17 mouse cellular contexts compared by ENCODE assay signal in genomic region chr11:108249487-108249886, GRCm38 (mm10).
DNase-seq lines count a peak whose midpoint lies in the region; ATAC-seq and TF ChIP-seq lines count a peak whose summit lies in the region.
"Had no signal": no experiment of that assay in that cellular context is flagged by ENCODE, and none has a peak within 500 bp of the region (broad histone marks: within the 10 kb centered on the region; RNA-seq: fewer than 3 reads in every experiment).

No protein-coding gene starts in this region.

- no peaks in the 10 kb centered on the region for H3K36me3 ChIP-seq in lung, postnatal 0 days (ENCODE audit: insufficient read depth, low read length)
- peaks cover 0 to 64% of the 10 kb centered on the region in 2 experiments; a peak in 2 of 4 replicates for H3K36me3 ChIP-seq in MEL (ENCODE audit: control insufficient read depth in 1 of 2, insufficient read depth in 2 of 2, low read length in 2 of 2)
- H3K36me3 ChIP-seq in intestine, embryonic 16.5 days (ENCODE audit: control insufficient read depth, insufficient read depth, low read length): no peaks in the 10 kb centered on the region
- H3K36me3 ChIP-seq: embryonic facial prominence, embryonic 10.5 days; limb, embryonic 15.5 days; midbrain, embryonic 10.5 days had no signal

- H3K4me1 ChIP-seq in lung, postnatal 0 days (ENCODE audit: insufficient read depth, low read depth, low read length): 0 out of 2 replicates have a peak, but pooled peaks cover 2% of the 10 kb centered on the region
- peaks cover 2% of the 10 kb centered on the region; the same call in 1 of the 2 replicates for H3K4me1 ChIP-seq in lung, adult 2 months (ENCODE audit: control insufficient read depth, insufficient read depth, low read length)
- peaks cover 54 to 67% of the 10 kb centered on the region in 2 experiments for H3K4me1 ChIP-seq in MEL (ENCODE audit: control insufficient read depth in 1 of 2, insufficient read depth in 2 of 2, low read length in 2 of 2)
- H3K4me1 ChIP-seq in intestine, embryonic 16.5 days (ENCODE audit: control insufficient read depth, insufficient read depth, low read length): peaks cover 20% of the 10 kb centered on the region
- H3K4me1 ChIP-seq: midbrain, embryonic 10.5 days had no signal

- H3K9me3 ChIP-seq in lung, postnatal 0 days (ENCODE audit: low read length): no peaks in the 10 kb centered on the region
- no peaks in the 10 kb centered on the region for H3K9me3 ChIP-seq in MEL (replicated peaks; ENCODE audit: insufficient read depth, low read length)
- no peaks in the 10 kb centered on the region for H3K9me3 ChIP-seq in intestine, embryonic 16.5 days (ENCODE audit: control insufficient read depth, low read length)
- H3K9me3 ChIP-seq: embryonic facial prominence, embryonic 10.5 days; limb, embryonic 15.5 days; midbrain, embryonic 10.5 days had no signal

- no peak for TF ChIP-seq CTCF in lung, postnatal 0 days (IDR thresholded peaks at IDR 0.05)
- TF ChIP-seq CTCF in lung, adult 2 months (IDR thresholded peaks at IDR 0.05; ENCODE audit: insufficient read depth, low read length): no peak
- TF ChIP-seq CTCF in MEL (IDR thresholded peaks at IDR 0.05 in 2 of 3, conservative IDR thresholded peaks at IDR 0.05 in 1 of 3; ENCODE audit: control insufficient read depth in 1 of 3, insufficient read depth in 1 of 3, low read depth in 2 of 3, low read length in 3 of 3, poor library complexity in 1 of 3, severe bottlenecking in 1 of 3): no peak

- no peaks in the 10 kb centered on the region for H3K27me3 ChIP-seq in lung, postnatal 0 days (replicated peaks; ENCODE audit: insufficient read depth, low read length)
- no peaks in the 10 kb centered on the region for H3K27me3 ChIP-seq in MEL (ENCODE audit: control insufficient read depth in 1 of 2, insufficient read depth in 2 of 2, low read length in 2 of 2)
- no peaks in the 10 kb centered on the region for H3K27me3 ChIP-seq in intestine, embryonic 16.5 days (replicated peaks; ENCODE audit: control insufficient read depth, insufficient read depth, low read length)
- H3K27me3 ChIP-seq: limb, embryonic 15.5 days had no signal

- no peak overlapping the region for H3K9ac ChIP-seq in lung, postnatal 0 days (replicated peaks; ENCODE audit: low read depth)
- peak overlapping the region; percentile 30 for H3K9ac ChIP-seq in MEL (ENCODE audit: control insufficient read depth, low read depth, low read length, poor library complexity, severe bottlenecking)
- H3K9ac ChIP-seq in intestine, embryonic 16.5 days (ENCODE audit: low read depth, low read length): no peak overlapping the region
- H3K9ac ChIP-seq: forebrain, postnatal 0 days; limb, embryonic 15.5 days; liver, postnatal 0 days had no signal

- no peak for ATAC-seq in lung, postnatal 0 days
- ATAC-seq in intestine, embryonic 16.5 days: no peak
- ATAC-seq: forebrain, postnatal 0 days; liver, postnatal 0 days had no signal

- H3K4me2 ChIP-seq in lung, postnatal 0 days (replicated peaks; ENCODE audit: low read depth, low read length): no peak overlapping the region
- no peak overlapping the region for H3K4me2 ChIP-seq in intestine, embryonic 16.5 days (ENCODE audit: low read depth, low read length)
- H3K4me2 ChIP-seq: heart, embryonic 11.5 days; limb, embryonic 15.5 days had no signal

- no peak for DNase-seq in lung, postnatal 0 days (ENCODE audit: low spot score)
- DNase-seq in lung, adult 2 months: no peak
- DNase-seq in MEL (ENCODE audit: low read depth, low spot score): peak; percentile 86
- DNase-seq in induced T-regulatory cell, adult 2 months (ENCODE audit: low read depth): peak; percentile 71
- DNase-seq in Muller cell, postnatal 12 days (ENCODE audit: inconsistent ontology term): no peak
- DNase-seq in adrenal gland, postnatal 10 days: no peak
- DNase-seq: adrenal gland, adult 8-10 months; cerebellum, adult 9-11 months; forebrain, postnatal 0 days; heart, postnatal 4 days; liver, postnatal 0 days had no signal

- 66% methylated on average over 5 of the region's 5 CpGs for WGBS in lung, postnatal 0 days
- 57% methylated on average over 5 of the region's 5 CpGs for WGBS in lung, adult 2 months
- WGBS in intestine, embryonic 16.5 days: 59% methylated on average over 5 of the region's 5 CpGs

- no peak for TF ChIP-seq RAD21 in MEL (IDR thresholded peaks at IDR 0.05; ENCODE audit: low read depth, low read length)

- TF ChIP-seq EP300 in lung, postnatal 0 days (IDR thresholded peaks at IDR 0.05): no peak
- TF ChIP-seq EP300 in MEL (IDR thresholded peaks at IDR 0.05; ENCODE audit: low read depth in 1 of 2, low read length in 2 of 2): peak; percentile 63 to 82

- H3K27ac ChIP-seq in lung, postnatal 0 days (ENCODE audit: low read length): 0 out of 2 replicates have a peak overlapping the region, but pooled peaks have one; percentile 14
- H3K27ac ChIP-seq in MEL (ENCODE audit: control insufficient read depth, low read depth, low read length): peak overlapping the region; percentile 94
- H3K27ac ChIP-seq in intestine, embryonic 16.5 days (ENCODE audit: low read length): no peak overlapping the region
- H3K27ac ChIP-seq: embryonic facial prominence, embryonic 10.5 days; limb, embryonic 15.5 days; midbrain, embryonic 10.5 days had no signal

- no peak overlapping the region for H3K4me3 ChIP-seq in lung, postnatal 0 days (ENCODE audit: low read depth, low read length)
- H3K4me3 ChIP-seq in lung, adult 2 months (replicated peaks; ENCODE audit: extremely low read depth, low read depth, low read length): no peak overlapping the region
- peak overlapping the region in 1 of 2 experiments; percentile 1; a peak in 1 of 4 replicates for H3K4me3 ChIP-seq in MEL (ENCODE audit: control insufficient read depth in 1 of 2, insufficient read depth in 1 of 2, low read depth in 2 of 2, low read length in 2 of 2)
- H3K4me3 ChIP-seq in intestine, embryonic 16.5 days (ENCODE audit: low read length): no peak overlapping the region
- H3K4me3 ChIP-seq: embryonic facial prominence, embryonic 10.5 days; erythroblast, embryonic 14.5 days; limb, embryonic 15.5 days; midbrain, embryonic 10.5 days had no signal

- no peak for TF ChIP-seq POLR2A in lung, adult 2 months (IDR thresholded peaks at IDR 0.05; ENCODE audit: borderline replicate concordance, extremely low read depth, low read depth, low read length)
- TF ChIP-seq POLR2A in MEL (IDR thresholded peaks at IDR 0.05; ENCODE audit: control insufficient read depth in 1 of 2, insufficient read depth in 1 of 2, low read depth in 1 of 2, low read length in 2 of 2, poor library complexity in 1 of 2): peak in 1 of 2 experiments; percentile 42; a peak in 1 of 4 replicates

- peaks cover 2% of the 10 kb centered on the region for H3K79me2 ChIP-seq in MEL (ENCODE audit: control insufficient read depth, insufficient read depth, low read length, poor library complexity)

TF ChIP-seq in MEL, 35 proteins besides CTCF, POLR2A, EP300 and RAD21 (continues in another document):
- TF ChIP-seq ETS1 (IDR thresholded peaks at IDR 0.05; ENCODE audit: low read depth, low read length) (peak; percentile 96), MEF2A (IDR thresholded peaks at IDR 0.05; ENCODE audit: extremely low read depth, insufficient replicate concordance, low read depth, low read length, poor library complexity, severe bottlenecking) (peak; percentile 9; the same call in 1 of the 2 replicates), MYB (IDR thresholded peaks at IDR 0.05; ENCODE audit: low read depth, low read length) (no peak), MAZ (IDR thresholded peaks at IDR 0.05; ENCODE audit: low read depth, low read length) (peak; percentile 72; the same call in 1 of the 2 replicates), KAT2A (conservative IDR thresholded peaks at IDR 0.05; ENCODE audit: low read depth, low read length) (no peak), SIN3A (IDR thresholded peaks at IDR 0.05; ENCODE audit: low read length) (peak; percentile 90), ZNF384 (IDR thresholded peaks at IDR 0.05; ENCODE audit: low read depth, low read length) (no peak), USF1 (IDR thresholded peaks at IDR 0.05; ENCODE audit: low read depth, low read length) (no peak), RCOR1 (IDR thresholded peaks at IDR 0.05; ENCODE audit: low read depth, low read length) (no peak), MAX (IDR thresholded peaks at IDR 0.05; ENCODE audit: low read length) (peak; percentile 80), BHLHE40 (IDR thresholded peaks at IDR 0.05; ENCODE audit: borderline replicate concordance, low read depth, low read length) (no peak; the same call in 1 of the 2 replicates), SMC3 (IDR thresholded peaks at IDR 0.05; ENCODE audit: low read depth, low read length) (no peak), GABPA (IDR thresholded peaks at IDR 0.05; ENCODE audit: low read depth, low read length) (no peak), ELF1 (IDR thresholded peaks at IDR 0.05; ENCODE audit: low read depth, low read length) (0 out of 2 replicates have a peak, but pooled peaks have one; percentile 60), E2F4 (IDR thresholded peaks at IDR 0.05; ENCODE audit: borderline replicate concordance, low read depth, low read length) (no peak), POLR2AphosphoS2 (IDR thresholded peaks at IDR 0.05; ENCODE audit: low read length) (no peak), NELFE (IDR thresholded peaks at IDR 0.05; ENCODE audit: low read depth, low read length) (peak; percentile 38; the same call in 1 of the 2 replicates), ZMIZ1 (IDR thresholded peaks at IDR 0.05; ENCODE audit: low read depth, low read length) (no peak), HCFC1 (IDR thresholded peaks at IDR 0.05; ENCODE audit: low read depth, low read length) (peak; percentile 63), CHD1 (IDR thresholded peaks at IDR 0.05; ENCODE audit: low read depth, low read length) (no peak), USF2 (IDR thresholded peaks at IDR 0.05; ENCODE audit: borderline replicate concordance in 1 of 2, insufficient read depth in 1 of 2, low read depth in 1 of 2, low read length in 2 of 2) (no peak), TCF12 (IDR thresholded peaks at IDR 0.05; ENCODE audit: low read depth, low read length) (peak; percentile 81), GATA1 (IDR thresholded peaks at IDR 0.05; ENCODE audit: low read depth, low read length) (peak; percentile 79), MXI1 (IDR thresholded peaks at IDR 0.05; ENCODE audit: low read depth, low read length) (peak; percentile 76), JUND (IDR thresholded peaks at IDR 0.05; ENCODE audit: low read depth, low read length) (no peak), MAFK (IDR thresholded peaks at IDR 0.05; ENCODE audit: borderline replicate concordance, low read depth, low read length) (no peak), ZC3H11A (IDR thresholded peaks at IDR 0.05; ENCODE audit: low read depth, low read length) (no peak), MYC (IDR thresholded peaks at IDR 0.05; ENCODE audit: low read depth, low read length) (peak; percentile 88), POLR2AphosphoS5 (IDR thresholded peaks at IDR 0.05; ENCODE audit: borderline replicate concordance, low read depth, low read length) (no peak), ZKSCAN1 (IDR thresholded peaks at IDR 0.05; ENCODE audit: low read depth, low read length) (no peak)

Comparison
In these comparisons a context has a peak if more than half of its experiments do, and no peak if none do; other contexts are left out.
1. DNase-seq: peak in MEL (single experiment) and induced T-regulatory cell, adult 2 months (single experiment); none in lung, postnatal 0 days (single experiment), lung, adult 2 months (single experiment), Muller cell, postnatal 12 days (single experiment) and adrenal gland, postnatal 10 days (single experiment).